Mouse (Mus musculus) lung, adult 18-20 months (tissue): ENCODE measurements around the gene Cda.

Experiments used
- DNase-seq, 2 experiments: peaks; one replicate each; pipeline ENCODE4 v3.0.0; 2022; ENCODE audit warnings: mixed read lengths in 2 of 2

Gene Cda

GRCm38 (mm10) chr4:138304340-138305104 is 63.3 kb downstream of the Cda start, which contains the start of gene Ddost:
Ddost (plus strand) TSS chr4:138304730.
- DNase-seq = peak; percentile 99

GRCm38 (mm10) chr4:138303742-138304141 is 64.0 kb downstream of the Cda start:
- no peak for DNase-seq

DNA sequence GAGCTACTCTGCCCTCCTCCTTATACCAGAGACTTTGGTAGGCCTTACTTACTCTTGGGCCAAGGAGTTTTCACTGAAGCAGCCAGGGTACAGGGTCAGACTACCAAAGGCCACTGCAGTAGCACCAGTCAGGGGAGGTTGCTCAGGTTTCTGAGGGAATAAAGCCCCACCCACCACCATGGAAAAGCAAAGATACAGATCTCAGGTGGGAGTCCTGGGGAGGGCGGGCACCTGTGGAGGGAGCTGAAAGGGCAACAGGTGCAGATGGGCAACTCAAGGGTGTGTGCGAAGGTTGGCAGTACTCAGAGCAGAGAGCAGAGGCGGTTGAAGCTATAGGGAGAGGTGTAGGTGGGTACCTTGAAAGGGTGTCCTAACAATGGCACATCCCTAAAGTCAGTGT is 64.8 kb downstream of the Cda start:
- DNase-seq = no peak

GRCm38 (mm10) chr4:138301271-138301780 is 66.5 kb downstream of the Cda start:
- DNase-seq = no peak

DNA sequence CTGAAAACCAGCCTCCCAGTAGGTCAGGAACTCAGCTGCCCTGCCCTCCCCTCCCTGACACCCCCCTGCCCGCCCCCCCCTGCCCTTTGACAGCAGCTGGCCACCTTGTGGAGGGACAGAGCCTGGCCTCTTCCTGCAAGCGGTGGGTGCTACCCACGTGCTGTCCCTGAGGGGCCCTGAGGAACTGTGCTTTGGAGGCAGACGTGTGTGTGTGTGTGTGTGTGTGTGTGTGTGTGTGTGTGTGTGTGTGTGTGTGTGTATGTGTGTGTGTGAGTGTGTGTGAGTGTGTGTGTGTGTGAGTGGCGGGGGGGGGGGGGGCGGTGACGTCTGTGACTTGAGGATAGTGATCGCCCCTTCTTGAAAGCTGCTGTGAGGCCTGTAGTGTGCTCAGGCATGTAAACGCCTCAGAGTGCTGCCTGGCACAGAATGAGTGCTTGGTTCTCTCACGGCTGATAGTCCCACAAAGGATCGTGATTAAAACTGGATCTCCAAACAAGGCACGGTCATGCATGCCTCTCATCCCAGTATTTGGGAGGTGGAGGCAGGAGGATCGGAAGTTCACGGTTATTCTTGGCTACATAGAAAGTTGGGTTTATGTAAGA is 73.7 kb downstream of the Cda start:
- no peak for DNase-seq

GRCm38 (mm10) chr4:138293261-138293948 is 74.4 kb downstream of the Cda start:
- no peak for DNase-seq

DNA sequence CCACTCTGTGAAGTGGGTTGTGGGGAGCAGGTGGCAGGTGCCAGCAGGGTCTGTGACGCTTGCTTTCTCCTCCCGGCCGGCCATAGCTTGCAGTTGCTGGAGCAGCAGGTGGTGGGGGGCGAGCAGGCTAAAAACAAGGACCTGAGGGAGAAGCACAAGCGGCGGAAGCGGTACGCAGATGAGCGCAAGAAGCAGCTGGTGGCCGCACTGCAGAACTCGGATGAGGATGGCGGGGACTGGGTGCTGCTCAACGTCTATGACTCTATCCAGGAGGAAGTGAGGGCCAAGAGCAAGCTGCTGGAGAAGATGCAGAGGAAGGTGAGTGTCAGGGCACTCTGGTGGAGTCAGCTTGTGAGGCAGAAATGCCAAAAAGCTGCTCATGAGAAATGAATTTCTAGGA is 75.8 kb downstream of the Cda start:
- no peak for DNase-seq

DNA sequence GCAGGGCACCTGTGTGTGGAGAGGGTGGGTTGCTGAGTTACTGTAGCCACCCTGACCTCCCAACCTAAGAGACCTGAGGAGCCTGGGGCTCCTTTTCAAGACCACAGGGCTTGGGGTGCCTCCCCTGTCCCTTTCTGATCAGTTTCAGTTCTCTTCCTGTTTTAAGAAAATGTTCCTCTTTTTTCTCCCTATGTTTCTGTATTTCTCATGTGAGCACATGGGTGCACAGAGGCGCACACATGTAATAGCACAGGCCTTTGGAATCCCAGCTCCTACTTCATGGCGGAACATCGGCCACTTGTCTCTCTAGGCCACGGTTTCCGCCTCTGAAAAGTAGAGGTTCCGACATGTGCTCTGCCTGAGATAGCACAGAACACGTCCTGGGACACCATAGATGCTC is 79.1 kb downstream of the Cda start:
- DNase-seq = no peak
